Mouse (Mus musculus): Measurements from ENCODE around the gene Bmpr2. TPM values are rescaled to one million over a fixed set of nuclear protein-coding genes. Genes with fewer than 3 reads are reported as not detected.
A peak's percentile ranks its signal among the peaks of the same experiment; 100 is the strongest.
"Not testable (repeated sequence)": the region's sequence is repeated elsewhere in the genome, so short reads cannot be mapped to it uniquely, and the experiment has no call there.

Gene Bmpr2
- 100 to 1,000 TPM in 1 of 2 experiments, 10 to 100 TPM in 1; 96.2 to 101 TPM for total RNA-seq (2021)

DNA sequence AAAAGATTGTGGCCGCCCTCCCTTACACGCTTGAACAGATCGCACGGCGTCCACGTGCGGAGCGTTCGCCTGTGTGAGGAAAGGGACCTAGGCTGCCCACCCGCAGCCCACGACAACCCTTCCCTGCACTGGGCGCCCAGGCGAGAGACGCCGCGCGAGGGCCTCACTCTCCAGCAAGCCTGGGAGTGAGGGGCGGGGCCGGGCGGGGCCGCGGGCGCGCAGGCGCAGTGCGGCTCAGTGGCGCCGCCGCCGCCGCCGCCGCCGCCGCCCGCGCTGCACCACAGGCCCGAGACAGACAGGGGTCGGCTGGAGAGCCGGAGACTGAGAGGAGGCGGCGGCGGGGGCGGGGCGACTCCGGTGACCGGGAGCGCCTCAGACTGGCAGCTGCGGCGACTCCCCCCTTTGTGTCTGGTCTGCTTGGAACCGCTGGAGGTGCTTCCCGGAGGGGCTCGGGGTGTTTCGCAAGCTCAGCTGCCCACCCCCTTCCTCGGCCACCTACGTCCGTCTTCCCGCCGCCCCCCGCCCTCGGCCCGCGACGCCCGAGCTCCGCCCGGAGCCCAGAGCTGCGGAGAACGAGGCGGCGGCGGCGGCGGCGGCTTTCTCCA is at the start of gene Bmpr2:
Gene Bmpr2, plus strand, starts transcription at position 237 of the 605 bp plus-strand sequence.
- intact Hi-C loops (cut with DNase I): loop anchor here (5.0 to 10.0 kb wide), 2 partner anchors 64 to 112 kb away; no protein-coding TSS in a partner anchor
- DNase-seq (ENCODE audit: low spot score in 2 of 2): peak; percentile 84 to 87

DNA sequence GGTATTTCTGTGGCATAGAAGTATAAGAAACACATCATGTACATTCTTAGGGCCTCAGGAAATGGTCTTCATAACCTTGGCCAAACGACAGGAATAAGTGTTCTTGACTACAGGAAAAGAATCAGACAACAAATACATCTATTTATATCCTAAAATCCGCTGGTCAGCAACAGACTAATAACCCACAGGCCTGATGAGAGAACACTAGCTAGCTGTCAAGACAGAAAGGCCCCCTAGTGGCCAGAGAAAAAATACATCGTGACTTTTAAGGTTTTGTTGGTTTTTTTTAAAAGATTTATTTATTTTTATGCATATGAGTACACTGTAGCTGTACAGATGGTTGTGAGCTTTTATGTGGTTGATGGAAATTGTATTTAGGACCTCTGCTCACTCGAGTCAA is 43.3 kb upstream of the Bmpr2 start:
- intact Hi-C loops (cut with DNase I): no loop called here
- DNase-seq (ENCODE audit: low spot score in 2 of 2): peak; percentile 19 to 37

DNA sequence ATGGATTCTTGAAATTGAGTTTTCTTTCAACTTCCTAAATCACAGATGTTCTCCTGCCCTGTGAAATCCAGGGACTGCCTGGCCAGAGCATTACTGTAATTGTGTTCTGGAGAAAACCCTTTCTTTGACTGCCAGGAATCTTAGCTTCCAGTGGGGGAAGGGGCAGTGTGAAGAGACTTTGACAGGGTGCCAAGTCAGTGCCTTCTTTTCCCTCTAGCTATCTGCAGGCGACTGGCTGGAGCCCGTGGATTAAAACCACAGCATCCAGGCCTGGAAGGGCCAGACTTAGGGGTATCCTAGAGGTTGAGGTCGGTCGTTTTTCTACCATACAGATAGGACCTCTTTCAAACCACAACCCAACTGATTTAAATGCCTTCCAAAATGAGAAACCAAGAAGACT is 37.5 kb upstream of the Bmpr2 start:
- intact Hi-C loops (cut with DNase I): no loop called here
- no peak for DNase-seq (ENCODE audit: low spot score in 2 of 2)

DNA sequence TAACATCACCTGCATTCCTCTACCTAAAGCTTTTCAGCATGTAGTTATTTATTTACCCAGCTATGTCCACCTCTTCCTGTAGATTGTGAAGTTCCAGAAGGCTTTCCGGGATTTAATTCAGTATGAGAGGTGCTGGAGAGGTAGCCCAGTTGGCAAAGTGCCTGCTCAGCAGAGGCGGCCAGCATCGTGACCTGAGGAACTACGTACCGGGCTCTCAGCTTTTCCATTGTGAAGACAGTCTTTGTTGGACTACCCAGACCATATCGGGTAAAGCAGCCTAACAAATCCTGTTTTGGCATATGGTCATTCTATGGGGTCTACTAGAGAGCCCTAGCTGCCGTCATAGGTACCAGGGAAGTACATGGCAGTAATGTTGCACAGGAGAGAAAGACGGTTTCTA is 33.1 kb upstream of the Bmpr2 start:
- intact Hi-C loops (cut with DNase I): no loop called here
- DNase-seq (ENCODE audit: low spot score in 2 of 2): no peak

DNA sequence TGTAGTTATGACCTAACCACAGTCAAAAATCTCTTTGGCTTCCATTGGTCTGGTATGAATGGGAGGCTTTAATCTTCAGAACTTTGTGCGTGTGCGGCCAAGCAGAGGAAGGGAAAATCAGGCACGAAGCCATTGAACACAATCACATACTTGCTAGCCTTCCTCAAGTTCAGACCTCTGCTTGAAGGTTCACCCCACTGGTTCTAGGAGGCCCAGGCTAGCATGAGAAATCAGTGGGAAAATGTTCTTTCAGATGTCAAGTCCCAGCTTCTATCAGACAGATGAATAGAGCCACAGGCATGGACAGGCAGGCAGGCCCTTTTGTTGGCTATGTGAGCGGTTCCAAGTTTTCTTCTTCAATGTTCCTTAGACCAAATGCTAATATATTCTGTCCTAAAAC is 32.5 kb upstream of the Bmpr2 start:
- DNase-seq (ENCODE audit: low spot score in 2 of 2): no peak
- intact Hi-C loops (cut with DNase I): no loop called here

DNA sequence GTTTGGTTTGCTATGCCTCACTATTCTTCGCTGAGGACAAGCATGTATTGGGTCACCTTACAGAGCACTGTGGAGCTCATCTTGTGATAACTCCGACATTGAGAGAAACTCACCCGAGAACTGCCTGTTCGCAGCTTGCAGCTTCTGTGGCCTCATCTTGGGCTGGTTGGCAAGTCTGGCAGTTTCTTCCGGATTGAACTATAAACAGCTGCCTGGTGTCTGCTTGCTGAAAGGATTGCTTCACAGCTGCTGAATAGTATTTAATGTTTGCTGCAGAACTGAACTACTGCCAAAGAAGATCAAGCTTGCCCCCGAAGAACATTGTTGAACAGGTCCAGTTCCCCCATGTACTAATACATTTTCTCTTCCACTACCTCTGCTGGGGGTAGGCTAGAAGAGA is 29.1 kb upstream of the Bmpr2 start:
- DNase-seq (ENCODE audit: low spot score in 2 of 2): peak; percentile 28 to 36
- intact Hi-C loops (cut with DNase I): no loop called here

DNA sequence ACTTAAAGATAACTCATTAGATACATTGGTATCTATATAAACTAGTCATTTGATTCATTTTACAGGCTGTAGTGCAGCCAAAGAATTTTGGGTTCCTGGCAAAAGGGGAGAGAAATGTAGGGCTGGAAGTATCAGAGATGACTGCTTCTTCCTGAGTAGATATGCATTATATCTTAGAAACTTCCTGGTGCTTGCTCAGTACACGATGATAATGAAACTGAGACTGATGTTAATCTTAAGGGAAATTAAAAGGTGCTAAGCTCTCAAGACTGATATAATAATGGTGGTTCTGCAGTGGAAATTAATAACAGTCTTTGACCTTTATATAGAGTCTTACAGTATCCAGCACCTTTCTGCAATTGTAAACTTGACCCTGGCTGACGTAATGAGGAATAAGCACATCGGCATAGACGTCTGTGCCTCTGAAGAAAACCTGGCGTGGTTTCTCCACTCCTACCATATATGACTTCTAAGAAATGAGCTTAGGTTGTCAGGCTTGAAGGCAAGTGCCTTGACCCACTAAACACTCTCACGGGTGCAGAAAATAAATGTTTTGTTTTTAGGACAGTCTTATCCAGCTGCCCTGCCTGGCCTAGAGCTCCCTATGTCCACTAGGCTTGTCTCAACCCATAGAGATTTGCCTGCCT is 24.3 kb upstream of the Bmpr2 start:
- intact Hi-C loops (cut with DNase I): no loop called here

DNA sequence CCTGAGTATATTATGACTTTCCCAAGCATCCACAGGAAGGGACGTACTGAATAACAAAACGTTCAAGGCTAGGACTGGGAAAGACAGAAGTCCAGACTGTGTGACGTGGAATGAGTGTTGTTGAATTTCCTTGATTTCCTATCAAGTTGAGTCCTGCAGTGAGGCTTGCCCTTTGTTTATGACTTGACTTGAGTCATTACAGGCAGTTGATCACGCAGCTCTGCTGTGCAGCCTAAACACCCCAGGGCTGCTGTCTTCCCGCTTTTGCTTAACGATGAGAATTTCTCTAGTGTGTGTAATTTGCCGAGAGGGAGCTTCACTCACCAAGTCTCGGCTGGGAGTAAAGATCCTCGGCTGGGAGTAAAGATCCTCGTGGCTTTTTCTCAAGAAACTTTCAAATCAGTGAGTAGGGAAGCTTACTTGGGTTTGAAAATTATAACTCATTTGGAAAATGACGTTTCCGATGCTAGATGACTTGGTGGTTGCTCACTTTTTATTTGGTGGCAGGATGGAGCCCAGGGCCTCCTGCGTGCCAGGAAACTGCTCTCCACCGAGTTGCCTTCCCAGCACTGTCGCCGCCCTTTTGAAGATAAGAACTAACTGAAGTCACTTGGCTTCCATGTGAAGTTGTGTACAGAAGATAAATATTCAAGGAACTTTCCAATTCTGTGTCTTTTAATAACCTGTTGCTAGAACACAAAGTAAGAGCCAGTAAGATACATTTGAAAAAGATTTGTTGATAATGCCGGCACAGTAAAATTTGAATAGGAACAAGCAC is 23.4 kb upstream of the Bmpr2 start:
- DNase-seq (ENCODE audit: low spot score in 2 of 2): no peak
- intact Hi-C loops (cut with DNase I): no loop called here

More for the DNA sequence above, 24.3 kb upstream of the Bmpr2 start:
- DNase-seq (ENCODE audit: low spot score in 2 of 2): no peak

DNA sequence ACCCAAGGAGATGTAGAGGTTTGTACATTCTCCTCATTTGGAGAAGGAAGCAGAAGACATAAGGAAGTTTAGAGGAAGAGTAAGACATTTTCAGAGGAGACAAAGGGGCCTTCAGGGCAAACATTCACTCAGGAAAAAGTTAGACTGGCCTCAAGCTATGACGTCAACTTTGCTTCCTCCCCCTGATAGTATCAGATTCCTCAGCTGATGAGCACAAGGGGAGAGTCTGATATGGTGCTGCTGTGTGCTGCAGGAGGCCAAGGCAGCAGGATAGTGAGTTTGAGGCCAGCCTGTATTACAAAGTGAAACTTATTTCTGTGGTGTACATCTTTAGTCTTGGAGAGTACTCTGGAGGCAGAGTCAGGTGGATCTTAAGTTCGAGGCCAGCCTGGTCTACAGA is 14.2 kb upstream of the Bmpr2 start:
- no peak for DNase-seq (ENCODE audit: low spot score in 2 of 2)
- intact Hi-C loops (cut with DNase I): no loop called here

DNA sequence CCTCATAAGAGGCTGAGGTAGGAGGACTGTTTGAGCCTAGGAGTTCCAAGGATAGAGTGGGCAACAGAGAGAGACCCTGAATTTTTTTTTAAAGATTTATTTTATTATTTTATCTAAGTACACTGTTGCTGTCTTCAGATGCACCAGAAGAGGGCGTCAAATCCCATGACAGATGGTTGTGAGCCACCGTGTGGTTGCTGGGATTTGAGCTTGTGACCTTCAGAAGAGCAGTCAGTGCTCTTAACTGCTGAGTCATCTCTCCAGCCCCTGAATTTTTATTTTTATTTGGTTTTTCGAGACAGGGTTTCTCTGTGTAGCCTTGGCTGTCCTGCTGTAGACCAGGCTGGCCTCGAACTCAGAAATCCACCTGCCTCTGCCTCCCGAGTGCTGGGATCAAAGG is 13.5 kb upstream of the Bmpr2 start:
- DNase-seq (ENCODE audit: low spot score in 2 of 2); intact Hi-C loops (cut with DNase I): not testable (repeated sequence)

DNA sequence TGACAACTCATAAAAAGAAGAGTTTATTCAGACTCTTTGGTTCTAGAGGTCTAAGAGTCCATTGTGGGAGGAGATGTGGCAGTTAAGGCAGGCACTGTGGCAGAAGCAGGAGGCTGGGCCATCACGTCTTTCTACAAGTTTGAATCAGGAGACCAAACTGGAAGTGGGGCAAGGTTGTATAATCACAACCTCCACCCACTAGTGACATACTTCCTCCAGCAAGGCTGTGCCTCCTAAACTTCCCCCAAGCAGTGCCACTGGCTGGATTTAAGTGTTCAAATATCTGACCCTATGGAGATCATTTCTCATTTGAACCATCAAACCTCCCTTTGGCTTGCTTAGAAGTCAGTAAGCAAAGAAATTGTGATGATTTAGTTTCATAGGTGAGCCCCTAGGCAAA is 7.9 kb upstream of the Bmpr2 start:
- no peak for DNase-seq (ENCODE audit: low spot score in 2 of 2)
- intact Hi-C loops (cut with DNase I): no loop called here

DNA sequence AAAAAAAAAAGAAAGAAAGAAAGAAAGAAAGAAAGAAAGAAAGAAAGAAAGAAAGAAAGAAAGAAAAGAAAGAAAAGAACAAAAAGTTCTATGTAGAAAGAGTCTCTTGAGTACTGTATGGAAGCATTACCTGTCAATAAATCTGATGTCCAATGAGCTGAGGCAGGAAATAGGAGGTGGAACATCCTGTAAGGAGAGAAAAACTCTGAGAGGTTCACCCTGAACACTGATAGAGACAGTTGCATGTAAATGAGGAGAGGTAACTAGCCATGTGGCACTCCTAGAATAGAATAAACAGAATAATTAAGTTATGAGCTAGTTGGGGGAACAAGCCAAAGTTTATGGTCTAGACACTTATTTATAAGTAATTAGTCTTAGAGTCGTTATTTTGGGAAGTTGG is 4.9 kb upstream of the Bmpr2 start:
- DNase-seq (ENCODE audit: low spot score in 2 of 2): no peak
- intact Hi-C loops (cut with DNase I): no loop called here

DNA sequence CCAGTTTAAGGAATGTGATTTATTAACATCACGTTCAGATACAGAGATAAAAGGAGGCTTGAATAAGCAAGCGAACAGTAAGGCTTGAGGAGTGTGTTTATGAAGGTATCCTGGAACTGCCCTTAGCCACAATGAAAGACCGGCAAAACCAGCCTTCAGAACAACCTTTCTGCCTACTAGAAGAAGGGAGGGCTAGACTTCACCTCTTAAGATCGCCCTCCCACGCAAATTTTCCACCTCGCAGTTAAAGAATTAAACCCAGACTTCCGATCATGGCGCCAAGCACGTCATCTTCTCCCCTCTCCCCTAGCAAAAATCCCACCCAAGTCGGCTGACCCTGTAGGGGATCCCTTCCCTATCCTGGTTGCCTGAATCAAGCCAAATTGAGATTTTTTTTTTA is 992 bp upstream of the Bmpr2 start:
- intact Hi-C loops (cut with DNase I): loop anchor here (5.0 to 10.0 kb wide), 2 partner anchors 65 to 113 kb away; no protein-coding TSS in a partner anchor
- DNase-seq (ENCODE audit: low spot score in 2 of 2): peak in 1 of 2 experiments; percentile 20

DNA sequence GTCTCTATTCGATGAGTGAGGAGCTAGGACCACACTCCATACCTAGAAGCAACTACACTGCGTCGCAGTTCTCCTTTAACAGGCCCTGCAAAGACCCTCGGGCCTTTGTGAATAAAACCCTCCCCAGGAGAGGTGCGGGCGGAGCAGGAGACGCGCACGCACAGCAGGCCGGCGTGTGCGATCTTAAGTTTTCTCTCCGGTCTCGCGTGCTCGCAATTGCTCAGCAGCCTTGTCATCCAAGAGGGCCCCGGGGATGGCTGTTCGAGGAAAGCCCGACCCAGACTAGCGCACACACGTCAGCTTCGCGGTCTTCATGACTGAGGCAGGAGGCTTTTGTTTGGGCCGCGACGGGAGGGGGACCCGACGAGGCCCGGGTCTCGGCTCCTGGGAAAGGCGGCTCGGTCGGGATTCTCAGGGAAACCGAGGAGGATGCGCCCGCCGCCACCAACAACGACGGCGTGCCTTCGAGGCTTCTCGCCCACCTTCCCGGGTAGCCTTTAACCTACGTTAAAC is 493 bp upstream of the Bmpr2 start:
- peak; percentile 65 to 66 for DNase-seq (ENCODE audit: low spot score in 2 of 2)
- intact Hi-C loops (cut with DNase I): loop anchor here (5.0 to 10.0 kb wide), 2 partner anchors 65 to 112 kb away; no protein-coding TSS in a partner anchor

DNA sequence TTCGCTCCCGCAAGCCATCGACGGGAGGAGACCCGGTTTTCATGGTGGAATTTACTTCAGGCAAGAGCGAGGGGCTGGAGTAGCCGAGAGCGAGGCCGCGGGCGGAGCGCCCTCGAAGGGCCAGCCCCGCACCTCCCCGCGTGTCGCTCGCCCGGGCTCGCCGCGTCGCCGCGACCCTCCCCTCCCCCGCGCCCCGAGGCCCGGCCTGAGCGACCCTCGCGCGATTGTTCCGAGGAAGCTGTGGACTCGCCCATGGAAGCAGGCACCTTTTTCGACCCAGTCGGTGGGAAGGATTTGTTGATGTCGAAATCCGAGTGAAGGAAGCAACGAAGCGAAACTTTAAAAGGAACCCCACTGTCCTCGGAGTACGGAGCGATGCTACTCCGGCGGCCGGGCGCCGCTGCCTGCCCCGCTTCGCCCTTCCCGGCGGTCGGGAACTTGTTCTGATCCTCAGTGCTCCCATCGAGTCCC is 616 bp downstream of the Bmpr2 start:
- DNase-seq (ENCODE audit: low spot score in 2 of 2): peak; percentile 39 to 50
- intact Hi-C loops (cut with DNase I): loop anchor here (5.0 to 10.0 kb wide), 2 partner anchors 63 to 111 kb away; no protein-coding TSS in a partner anchor

DNA sequence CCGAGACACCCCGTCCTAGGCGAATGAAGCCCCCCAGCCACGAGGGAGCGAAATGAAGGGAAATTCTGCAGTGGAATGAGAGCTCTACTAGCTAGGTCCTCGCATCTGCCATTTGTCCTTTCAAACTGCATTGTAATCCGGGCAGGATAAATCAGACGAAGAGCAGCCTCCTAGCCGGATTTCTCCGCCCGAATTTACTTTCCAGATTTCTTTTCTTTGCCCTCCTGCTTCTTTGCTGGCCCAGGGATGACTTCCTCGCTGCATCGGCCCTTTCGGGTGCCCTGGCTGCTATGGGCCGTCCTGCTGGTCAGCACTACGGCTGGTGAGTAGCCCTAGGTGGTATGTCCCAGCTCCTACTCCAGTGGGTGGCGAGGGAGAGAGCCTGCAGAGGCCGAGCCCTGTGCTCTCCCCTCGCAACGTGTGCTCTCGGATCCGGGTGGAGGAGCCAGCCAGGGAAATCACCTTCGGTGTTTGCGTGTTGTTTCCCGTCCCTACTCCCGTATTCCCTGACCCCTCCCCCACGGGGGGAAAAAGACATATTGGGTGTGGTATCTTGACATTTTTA is 1.3 kb downstream of the Bmpr2 start:
- DNase-seq (ENCODE audit: low spot score in 2 of 2): peak; percentile 37 to 44
- intact Hi-C loops (cut with DNase I): loop anchor here (5.0 to 10.0 kb wide), 2 partner anchors 63 to 110 kb away; no protein-coding TSS in a partner anchor

DNA sequence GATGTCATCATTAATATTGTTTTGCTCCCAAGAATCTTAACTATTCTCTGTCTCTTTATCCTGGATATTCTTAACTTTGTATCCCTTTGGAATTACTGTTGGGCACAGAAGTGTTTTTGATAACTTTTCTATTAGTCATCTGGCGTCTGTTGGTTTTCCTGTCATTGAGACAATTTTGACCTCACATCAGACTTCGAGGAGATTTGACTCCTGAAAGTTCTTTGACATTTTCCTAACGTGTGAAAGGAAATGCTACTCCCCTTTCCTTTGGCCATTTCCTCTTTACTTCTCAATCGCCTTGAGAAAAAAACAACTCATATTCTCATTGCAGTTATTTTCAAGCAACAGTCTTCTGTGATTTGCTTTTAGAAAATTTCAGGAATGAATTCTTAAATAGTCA is 2.1 kb downstream of the Bmpr2 start:
- intact Hi-C loops (cut with DNase I): loop anchor here (10.0 kb wide), 1 partner anchor 110 kb away; no protein-coding TSS in a partner anchor
- no peak for DNase-seq (ENCODE audit: low spot score in 2 of 2)

DNA sequence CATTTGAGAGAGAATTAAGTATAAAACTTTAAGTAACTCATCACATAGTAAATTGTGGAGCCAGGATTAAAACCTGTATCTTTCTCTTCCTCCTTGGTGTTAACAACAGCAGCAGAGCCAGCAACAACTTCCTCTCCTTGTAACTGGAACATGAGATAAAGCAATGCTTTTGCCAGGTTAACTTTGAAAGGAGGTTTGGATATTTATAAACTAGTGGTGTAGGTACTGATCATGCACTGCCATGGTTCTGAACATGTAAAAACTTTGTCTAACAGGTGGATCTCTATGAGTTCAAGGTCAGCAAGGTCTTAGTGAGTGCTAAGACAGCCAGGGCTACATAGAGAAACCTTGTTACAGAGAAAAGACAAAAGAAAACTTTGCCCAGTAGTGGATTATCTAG is 3.4 kb downstream of the Bmpr2 start:
- DNase-seq (ENCODE audit: low spot score in 2 of 2): no peak
- intact Hi-C loops (cut with DNase I): loop anchor here (10.0 kb wide), 1 partner anchor 108 kb away; no protein-coding TSS in a partner anchor

DNA sequence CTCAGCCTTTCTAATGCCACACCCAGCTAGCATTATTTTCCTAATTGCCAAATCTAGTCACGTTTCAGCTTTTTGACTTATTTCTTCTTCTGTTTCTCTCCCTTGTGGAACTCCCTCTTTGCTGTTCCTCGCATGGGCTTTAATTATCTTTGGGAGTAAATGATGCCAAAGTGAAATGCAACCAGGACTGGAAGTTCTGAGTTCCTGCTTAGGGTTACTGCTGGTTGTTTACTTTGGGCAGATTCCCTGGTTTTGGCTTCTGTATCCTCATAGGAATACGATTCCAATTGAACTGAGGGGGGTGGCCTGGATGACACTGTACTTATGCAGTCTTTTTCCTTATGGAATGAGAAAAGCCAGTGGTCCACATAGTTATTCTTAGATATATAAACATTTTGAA is 8.7 kb downstream of the Bmpr2 start:
- no peak for DNase-seq (ENCODE audit: low spot score in 2 of 2)
- intact Hi-C loops (cut with DNase I): no loop called here

DNA sequence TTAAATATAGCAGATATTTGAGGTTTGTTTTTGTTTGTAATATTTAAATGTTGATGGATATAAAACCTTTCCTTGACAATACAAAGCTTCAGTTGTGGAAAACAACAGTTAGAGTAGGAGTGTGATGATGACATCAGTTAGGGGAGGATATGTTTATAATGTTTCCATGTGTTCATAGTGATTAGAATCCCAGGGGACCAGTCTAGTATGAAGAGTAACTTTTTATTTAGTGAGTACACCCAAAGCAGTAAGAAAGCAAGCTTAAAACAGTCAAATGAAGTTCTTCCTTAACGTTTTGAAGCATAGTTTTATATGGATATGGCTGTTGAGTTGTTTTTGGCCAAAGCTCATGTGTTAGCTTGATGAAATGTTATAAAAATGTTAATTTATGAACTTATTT is 17.9 kb downstream of the Bmpr2 start:
- DNase-seq (ENCODE audit: low spot score in 2 of 2): no peak
- intact Hi-C loops (cut with DNase I): no loop called here
